Mouse (Mus musculus) forelimb bud, embryonic 11.5 days (tissue): ENCODE data around the gene Gm5935.
"Not testable (repeated sequence)": the region's sequence is repeated elsewhere in the genome, so short reads cannot be mapped to it uniquely, and the experiment has no call there.

Source experiments
- DNase-seq: peaks from one replicate; pipeline ENCODE4 v3.0.0-alpha.2; 2012; ENCODE audit warnings: low read depth, low spot score

Gene Gm5935

GRCm38 (mm10) chrX:24775064-24775463, at the start of gene Gm5935:
Gene Gm5935, minus strand, starts transcription at chrX:24775164.
- DNase-seq = not testable (repeated sequence)
